Mouse (Mus musculus) gastrocnemius, postnatal 10 days (tissue): ENCODE data around the gene Lyz2. TPM values are rescaled to one million over a fixed set of nuclear protein-coding genes. Genes with fewer than 3 reads are reported as not detected.
"Not testable (repeated sequence)": the region's sequence is repeated elsewhere in the genome, so short reads cannot be mapped to it uniquely, and the experiment has no call there.

Experiments
- DNase-seq: peaks from one replicate; pipeline ENCODE4 v3.0.0; 2021; ENCODE audit warnings: mixed read lengths
- total RNA-seq, 2 experiments: library from RNA; stranded (reverse); gene quantifications; 2 replicates each; pipeline ENCODE4 v1.2.3; 2021

The Lyz2 gene
- total RNA-seq, 2 experiments from 2014 or later = 34.9 to 50.6 TPM

DNA sequence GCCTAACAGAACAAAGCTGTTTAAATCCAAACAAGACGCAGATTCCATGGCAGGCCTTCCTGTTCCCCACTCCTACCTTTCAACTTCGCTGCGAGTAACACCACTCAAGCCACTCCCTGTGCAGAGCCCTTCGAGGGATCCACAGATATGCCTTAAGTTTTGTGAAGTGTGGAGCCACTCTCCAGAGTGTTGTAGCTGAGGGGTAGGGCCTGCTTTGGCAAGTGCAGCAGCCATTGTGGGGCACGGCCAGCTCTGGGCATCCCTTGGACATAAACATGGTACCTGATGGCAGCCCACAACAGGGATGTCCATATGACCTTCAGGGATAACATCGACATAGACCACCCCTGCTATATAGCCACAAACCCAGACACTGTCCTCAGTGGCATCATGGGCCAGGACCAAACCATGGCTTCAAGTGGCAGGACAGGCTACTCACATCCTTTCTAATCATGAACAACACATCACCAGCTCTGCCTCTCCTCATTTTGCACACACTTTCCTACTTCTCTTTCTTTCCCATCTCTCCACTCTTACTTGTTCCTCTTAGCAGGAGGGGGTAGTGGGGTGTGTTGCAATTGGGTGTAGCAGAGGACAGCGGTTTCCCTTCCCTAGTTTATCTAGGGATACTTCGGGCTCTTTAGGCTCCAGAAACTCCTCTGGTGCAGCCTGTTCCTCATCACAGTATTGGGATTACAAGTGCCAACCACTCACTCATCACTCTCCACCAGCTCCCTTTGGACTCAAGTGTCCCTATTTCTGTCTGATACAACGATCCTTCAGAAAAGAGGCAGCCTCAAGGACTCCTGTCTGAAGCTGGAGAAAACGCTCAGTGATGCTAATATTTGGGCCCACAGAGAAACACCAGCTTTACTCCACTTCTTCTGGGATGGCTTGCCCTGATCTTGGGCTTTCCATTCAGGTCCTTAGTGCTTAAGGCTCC is 2.7 kb upstream of the Lyz2 start:
- DNase-seq = no peak

DNA sequence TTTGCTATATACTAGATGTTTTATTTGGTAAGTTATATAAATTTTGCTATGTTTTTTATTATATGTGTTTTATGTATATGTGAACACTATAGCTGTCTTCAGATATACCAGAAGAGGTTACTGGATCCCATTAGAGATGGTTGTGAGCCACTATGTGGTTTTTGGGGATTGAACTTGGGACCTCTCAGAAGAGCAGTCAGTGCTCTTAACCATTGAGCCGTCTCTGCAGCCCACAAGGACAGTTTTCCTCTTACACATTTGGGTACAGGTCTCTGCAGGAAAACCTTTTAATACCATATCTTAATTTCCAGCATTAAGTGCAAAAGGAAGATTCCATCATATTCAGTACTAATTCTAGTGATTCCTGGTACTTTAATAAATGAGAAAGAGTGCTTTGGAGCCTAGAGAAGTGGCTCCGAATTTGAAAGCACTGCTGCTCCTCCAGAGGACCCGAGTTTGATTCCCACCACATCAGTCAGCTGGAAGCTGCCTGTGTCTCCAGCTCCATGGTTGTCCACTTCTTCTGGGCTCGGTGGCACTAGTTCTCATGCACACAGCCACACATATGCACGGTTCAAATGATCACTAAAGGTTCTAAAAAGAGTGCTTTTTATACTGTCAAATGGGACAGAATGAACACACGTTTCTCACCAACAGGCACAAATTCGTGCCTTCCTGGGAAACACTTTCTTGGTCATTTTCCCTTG is 1.9 kb upstream of the Lyz2 start:
- DNase-seq = no peak

DNA sequence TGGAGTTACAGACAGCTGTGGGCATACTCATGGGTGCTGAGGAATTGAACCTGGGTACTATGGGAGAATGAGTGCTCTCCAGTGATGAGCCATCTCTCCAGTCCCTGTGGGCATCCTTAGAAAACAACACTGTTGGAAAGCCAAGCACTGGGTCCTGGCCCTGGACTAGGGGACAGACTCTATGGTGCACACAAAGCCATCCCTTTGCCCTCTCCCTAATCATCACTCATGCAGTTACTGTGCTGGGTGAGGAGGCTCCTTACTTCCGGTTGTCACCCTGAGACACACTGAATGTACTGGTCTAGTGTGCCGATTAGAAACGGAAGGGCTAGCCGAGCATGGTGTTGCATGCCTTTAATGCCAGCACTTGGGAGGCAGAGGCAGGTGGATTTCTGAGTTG is 1.1 kb upstream of the Lyz2 start:
- DNase-seq = not testable (repeated sequence)

DNA sequence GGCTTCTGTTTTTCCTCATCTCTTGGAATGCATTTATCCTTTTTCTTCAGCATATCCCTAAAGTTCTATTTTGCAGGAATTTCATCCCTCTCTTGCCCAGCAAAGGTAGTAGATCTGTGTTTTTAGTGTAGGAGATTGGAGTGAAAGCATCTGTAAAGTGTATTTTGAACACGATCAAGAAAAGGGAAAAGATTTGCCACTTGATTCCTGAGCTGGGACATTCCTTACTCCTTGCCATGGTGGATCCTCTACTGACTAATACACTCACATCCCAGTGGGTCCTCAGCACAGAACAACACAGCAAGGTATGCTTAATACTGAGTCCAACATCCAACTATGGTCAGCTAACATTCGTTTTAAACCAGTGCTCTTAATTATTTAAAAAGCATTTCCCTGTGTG is 430 bp upstream of the Lyz2 start:
- DNase-seq = no peak

DNA sequence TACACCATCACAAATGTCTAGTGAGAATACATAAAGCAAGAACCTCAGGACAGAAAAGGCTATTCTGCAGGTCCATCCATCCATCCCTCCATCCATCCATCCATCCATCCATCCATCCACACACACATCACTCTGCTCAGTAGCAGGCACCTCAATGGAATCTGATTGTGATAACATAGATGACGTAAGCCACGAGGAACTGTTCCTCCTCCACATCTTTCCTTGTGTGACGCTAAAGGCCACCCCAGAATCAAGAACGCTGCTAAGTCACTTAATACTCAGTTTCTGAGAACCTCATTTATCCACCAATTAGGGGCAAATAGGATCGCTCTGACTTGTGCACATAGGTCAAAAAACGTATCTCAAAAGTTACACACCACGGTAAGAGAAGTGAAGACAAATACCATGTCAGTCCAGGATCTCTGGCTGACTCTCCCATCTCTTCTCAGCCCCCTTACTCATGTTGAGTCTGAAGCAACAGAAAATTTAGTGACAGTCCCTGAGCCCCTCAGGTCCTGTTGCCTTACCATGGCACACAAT is 670 bp downstream of the Lyz2 start:
- no peak for DNase-seq

DNA sequence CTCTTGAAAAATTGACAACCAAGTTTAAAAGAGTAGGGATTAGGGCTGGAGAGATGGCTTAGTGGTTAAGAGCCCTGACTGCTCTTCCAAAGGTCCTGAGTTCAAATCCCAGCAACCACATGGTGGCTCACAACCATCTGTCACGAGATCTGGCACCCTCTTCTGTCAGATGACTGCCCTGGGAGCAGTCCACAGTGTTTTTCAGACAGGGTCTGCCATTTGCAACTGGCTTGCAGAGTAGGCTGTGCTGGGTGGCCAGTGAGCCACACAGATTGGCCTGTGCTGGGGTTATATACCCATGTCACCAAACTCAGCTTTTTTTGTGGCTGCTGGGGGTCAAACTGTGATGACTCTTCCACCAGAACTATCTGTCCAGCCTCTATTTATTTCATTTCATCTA is 2.1 kb downstream of the Lyz2 start:
- no peak for DNase-seq

DNA sequence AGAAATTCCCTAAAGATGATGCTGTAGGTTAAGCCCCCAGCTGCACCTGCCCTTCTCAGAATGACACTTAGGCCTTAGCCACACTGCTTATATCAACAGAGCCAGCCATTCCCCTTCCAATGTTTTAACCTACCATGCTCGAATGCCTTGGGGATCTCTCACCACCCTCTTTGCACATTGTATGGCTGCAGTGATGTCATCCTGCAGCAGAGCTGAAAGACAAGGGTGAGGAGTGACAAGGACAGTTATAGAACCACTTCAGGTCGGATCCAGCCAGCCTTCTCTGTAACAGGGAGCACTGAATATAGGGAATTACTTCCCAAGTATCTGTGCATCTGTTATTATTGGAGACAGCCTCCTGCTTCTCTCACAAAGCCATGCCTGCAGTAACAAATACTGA is 3.6 kb downstream of the Lyz2 start:
- not testable (repeated sequence) for DNase-seq

DNA sequence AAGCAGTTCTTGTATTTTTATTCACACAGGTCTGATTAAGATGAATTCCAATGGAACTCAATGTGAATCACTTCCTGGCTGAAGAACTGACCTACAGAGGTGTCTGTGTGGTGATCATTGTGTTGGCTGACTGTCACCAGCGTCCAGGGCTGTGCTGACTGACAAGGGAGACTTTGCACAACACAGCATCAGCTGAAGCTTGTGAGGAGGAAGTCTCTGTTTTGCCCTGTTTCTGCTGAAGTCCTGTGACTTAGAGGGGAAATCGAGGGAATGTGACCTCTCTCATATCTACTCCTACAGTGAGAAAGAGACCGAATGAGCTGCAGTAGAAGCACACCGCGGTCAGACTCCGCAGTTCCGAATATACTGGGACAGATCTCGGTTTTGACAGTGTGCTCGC is 4.3 kb downstream of the Lyz2 start:
- not testable (repeated sequence) for DNase-seq

DNA sequence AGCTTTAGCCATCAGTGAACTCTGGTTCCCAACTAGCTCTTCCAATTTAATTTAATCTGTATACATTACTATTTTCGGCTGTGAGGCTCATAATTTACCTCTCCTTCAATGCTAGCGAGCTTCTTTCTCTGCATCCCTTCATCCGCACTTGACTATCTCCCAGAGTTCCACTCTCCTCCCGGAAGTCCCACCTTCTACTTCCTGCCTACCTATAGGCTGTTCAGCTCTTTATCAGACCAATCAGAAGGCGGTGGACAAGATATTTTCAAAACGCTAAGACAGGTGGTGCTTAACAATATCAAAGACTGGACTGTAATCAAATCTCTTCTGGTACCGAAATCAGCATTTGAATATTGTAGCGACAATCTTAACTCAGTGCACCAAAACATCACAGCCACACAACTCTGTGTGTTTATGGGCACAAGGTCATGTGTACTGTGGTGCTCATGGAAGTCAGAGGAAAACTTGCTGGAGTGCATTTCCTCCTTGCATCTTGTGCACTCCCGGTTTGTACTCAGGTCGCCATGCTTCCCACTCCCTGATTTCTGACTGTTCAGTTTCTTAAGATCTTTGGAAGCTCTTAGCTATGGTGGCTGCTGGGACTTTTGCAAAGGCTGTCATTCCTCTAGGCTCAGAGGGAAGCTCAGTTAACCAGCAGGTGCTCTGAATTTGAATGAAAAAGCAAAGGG is 6.3 kb downstream of the Lyz2 start:
- DNase-seq = no peak

DNA sequence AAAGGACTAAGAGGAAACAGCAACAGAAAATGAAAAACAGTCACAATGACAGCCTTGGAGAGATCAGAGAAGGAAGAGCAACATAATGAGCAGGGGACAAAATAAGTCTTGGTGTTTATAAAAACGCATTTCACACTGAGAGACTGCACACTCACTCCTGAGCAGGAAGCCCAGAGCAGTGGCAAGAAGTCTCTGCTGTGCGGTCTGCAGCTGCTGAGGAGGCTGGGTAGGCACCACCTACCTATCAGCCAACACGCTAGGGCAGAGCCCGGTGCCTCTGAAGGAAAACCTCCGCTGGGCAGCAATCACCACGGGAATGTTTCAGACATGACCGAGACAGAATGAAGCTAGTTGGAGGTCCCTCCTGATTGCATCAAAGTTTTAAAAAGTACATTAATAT is 7.5 kb downstream of the Lyz2 start:
- not testable (repeated sequence) for DNase-seq

DNA sequence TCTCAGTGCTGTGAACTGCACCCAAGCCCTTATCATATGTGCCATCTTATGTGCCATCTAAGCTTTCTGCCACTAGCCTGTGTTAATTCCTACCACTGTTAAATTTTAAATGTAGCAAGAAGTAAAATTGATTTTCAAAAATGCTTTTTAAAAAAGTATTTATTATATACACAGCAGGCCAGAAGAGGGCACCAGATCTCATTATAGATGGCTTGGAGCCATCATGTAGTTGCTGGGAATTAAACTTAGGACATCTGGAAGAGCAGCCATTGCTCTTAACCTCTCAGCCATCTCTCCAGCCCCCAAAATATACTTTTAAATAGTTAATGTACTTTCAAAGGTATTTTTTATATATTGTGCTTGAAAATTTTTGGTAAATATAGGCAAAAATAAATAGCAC is 10.1 kb downstream of the Lyz2 start:
- no peak for DNase-seq

DNA sequence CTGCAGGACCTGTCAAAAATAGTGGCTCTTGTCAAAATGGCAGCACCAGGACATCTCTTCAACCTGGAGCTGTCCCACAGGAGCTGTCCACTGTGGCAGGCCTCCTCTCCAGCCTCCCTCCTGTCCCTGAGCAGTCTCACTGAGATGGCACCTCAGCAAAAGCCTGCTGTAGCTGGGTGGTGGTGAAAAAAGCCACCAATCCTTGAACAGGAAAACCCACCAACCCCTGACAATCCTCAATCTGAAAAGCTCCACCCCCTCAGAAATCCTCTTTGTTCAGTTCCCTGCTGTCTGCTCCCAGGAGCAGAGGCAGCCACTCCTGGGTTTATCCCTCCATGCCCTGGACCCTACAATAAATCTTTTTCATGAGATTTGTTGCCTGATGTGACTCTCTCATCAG is 22.3 kb downstream of the Lyz2 start:
- DNase-seq = no peak

DNA sequence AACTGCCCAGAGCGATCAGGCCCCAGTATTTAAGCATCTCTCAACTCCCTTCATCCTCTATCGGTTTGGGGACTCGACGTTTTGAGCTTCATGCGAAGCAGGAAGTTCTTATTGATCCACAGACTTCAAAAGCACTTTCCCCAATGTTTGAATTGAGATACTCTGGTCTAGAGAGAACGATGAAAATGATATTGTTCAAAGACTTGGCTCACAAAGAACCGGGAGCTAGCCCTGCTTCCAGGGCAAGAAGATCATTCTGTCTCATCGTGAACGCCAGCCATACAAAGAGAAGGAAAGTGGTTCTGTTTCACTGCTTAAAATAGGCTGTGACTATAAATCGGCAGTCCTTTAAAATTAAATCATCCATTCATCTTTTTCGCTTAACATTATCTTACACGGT is 43.5 kb downstream of the Lyz2 start, which contains the start of gene 9530003J23Rik:
Gene 9530003J23Rik (minus strand): TSS at position 101 of the 400 bp plus-strand sequence.
- no peak for DNase-seq

DNA sequence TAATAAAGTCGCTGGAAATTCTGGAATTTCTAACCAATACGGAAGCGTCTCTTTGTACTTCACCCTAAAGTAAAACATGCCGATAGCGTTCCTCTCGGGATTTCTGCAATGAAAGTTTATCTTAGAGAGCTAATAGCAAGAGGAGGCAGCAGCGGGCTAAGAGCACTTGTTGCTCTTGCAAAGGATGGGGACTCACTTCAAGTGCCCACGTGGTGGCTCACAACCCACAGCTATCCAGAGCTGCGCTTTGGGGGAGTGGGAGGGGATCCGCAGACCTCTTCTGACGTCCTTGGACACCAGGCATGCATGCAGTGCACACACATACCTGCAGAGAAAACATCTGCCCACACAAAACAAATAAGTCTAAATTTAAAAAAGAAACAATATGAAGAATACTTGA is 46.3 kb downstream of the Lyz2 start:
- no peak for DNase-seq

DNA sequence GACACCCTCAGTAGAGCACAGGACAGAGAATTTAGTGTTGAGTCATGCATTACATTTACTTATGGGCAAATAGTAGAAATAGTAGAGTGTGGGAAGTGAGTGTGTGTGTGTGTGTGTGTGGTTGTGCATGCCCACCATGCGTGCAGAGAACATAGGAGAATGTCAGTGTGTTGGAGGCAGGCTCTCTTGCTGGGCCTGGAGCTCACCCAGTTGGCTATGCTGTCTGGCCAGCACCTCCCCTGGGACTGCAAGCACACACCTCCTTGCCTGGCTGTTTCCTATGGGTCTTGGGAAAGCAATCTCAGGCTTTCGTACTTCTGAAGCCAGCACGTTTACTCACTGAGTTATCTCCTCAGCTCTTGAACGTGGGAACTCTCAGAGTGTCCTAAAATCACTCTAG is 47.3 kb downstream of the Lyz2 start:
- DNase-seq = no peak

DNA sequence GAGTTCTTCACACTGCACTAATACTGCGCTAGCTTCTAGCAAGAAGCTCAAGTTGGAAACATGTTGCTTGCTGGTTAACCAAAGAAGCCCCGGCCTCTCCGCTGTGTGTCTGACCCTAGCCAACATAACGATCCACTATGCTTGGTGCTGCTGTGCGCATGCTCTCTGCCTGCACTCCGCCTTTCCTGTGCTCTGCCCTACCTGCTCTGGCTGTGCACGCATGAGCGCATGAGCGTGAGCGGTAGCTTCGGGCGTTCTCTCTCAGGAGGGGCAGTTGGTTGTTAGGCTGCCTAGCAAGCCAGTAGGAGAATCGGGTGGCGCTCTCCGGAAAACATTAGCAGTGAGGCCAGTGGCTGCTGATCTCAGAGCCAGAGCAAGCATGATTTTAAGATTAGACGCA is 52.3 kb downstream of the Lyz2 start:
- DNase-seq = no peak

Other genes starting within 250 kb of the Lyz2 start
- not detected for gene Lrrc10, start 237.0 kb downstream of the Lyz2 start, total RNA-seq
- gene Cct2, start 218.5 kb downstream of the Lyz2 start, total RNA-seq = 100 to 1,000 TPM; 172 to 175 TPM
- 10 to 100 TPM; 11.3 to 15.0 TPM for gene Frs2, start 133.8 kb downstream of the Lyz2 start, total RNA-seq
- gene Yeats4, start 57.8 kb downstream of the Lyz2 start, total RNA-seq = 10 to 100 TPM; 24.5 to 25.2 TPM
- gene 9530003J23Rik, start 43.6 kb downstream of the Lyz2 start, total RNA-seq = not detected
- 1 to 10 TPM; 3.1 to 6.3 TPM for gene Lyz1, start 10.5 kb upstream of the Lyz2 start, total RNA-seq
- gene Cpsf6, start 97.7 kb upstream of the Lyz2 start, total RNA-seq = 10 to 100 TPM; 40.1 to 46.3 TPM